Mouse (Mus musculus): ENCODE results near the gene Git2. TPM values are rescaled to one million over a fixed set of nuclear protein-coding genes. Genes with fewer than 3 reads are reported as not detected.

The Git2 gene
- total RNA-seq, 2 experiments from 2014 or later = 42.7 to 43.7 TPM

DNA sequence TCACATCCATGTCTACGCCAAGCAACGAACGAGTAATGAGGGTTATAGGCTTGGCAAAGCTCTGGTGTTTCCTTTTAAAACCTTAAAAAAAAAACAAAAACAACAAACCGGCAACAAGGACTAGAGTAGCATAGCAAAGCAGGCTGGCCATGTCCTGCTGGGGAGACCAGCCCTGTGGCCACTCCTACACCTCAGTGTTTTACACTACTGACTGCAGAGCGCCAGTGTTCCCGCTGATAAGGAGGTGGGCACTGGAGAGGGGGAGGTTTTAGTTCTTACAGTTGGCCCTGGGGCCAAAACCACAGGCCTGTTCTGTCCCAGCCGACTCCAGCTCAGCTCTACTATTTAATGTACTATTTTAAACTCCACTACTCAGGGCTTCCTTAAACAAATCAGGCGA, 32.2 kb upstream of the Git2 start:
- H3K27ac ChIP-seq = no peak overlapping the region
- intact Hi-C loops (cut with DNase I) = no loop called here
- no peak for TF ChIP-seq CTCF (IDR thresholded peaks at IDR 0.05)
- no peak overlapping the region for H3K4me3 ChIP-seq
- DNase-seq (ENCODE audit: extremely low spot score in 1 of 2, low spot score in 2 of 2) = no peak

DNA sequence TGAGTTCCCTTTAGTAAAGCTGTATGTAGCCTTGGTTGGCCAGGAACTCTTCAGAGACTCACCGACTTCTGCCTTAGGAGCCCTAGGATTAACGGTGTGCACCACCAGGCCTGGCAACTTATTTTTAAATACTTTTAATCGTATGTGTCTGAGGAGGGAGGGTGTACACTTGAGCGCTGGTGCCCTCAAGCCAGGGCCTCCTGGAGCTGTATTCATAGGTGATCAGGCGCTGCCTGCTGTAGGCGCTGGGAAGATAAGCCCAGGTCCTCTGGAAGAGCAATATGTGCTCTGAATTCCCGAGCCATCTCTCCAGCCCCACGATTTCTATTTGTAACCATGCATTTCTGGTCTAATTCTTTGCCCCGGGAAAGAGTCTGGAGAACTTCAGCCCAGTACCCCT, 31.7 kb upstream of the Git2 start:
- TF ChIP-seq CTCF (IDR thresholded peaks at IDR 0.05) = no peak
- Histone ChIP-seq H3K27ac (no peak overlapping the region; the same call in 1 of the 2 replicates), H3K4me3 (no peak overlapping the region)
- no peak for DNase-seq (ENCODE audit: extremely low spot score in 1 of 2, low spot score in 2 of 2)
- intact Hi-C loops (cut with DNase I) = no loop called here

DNA sequence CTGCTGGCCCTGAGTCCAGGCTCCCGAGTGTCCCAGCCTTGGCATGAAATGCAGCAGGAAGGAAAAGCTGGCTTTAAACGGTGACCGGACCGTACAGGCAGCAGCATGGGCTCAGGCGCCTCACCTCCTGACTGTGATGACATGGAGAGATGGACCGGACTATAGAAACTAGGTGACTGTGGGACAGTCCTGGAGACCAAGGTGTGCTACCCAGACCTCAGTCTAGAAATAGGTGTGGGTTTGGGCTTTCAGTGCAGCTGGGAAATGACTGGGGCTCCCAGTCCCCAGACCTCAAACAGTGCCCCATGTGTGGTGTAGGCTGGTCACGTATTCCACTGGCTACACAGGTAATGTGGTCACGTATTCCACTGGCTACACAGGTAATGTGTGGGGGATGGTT, 31.3 kb upstream of the Git2 start:
- Histone ChIP-seq H3K4me3 (no peak overlapping the region), H3K27ac (peak overlapping the region; percentile 66; the same call in 1 of the 2 replicates)
- TF ChIP-seq CTCF (IDR thresholded peaks at IDR 0.05) = no peak
- DNase-seq (ENCODE audit: extremely low spot score in 1 of 2, low spot score in 2 of 2) = no peak
- intact Hi-C loops (cut with DNase I) = no loop called here

DNA sequence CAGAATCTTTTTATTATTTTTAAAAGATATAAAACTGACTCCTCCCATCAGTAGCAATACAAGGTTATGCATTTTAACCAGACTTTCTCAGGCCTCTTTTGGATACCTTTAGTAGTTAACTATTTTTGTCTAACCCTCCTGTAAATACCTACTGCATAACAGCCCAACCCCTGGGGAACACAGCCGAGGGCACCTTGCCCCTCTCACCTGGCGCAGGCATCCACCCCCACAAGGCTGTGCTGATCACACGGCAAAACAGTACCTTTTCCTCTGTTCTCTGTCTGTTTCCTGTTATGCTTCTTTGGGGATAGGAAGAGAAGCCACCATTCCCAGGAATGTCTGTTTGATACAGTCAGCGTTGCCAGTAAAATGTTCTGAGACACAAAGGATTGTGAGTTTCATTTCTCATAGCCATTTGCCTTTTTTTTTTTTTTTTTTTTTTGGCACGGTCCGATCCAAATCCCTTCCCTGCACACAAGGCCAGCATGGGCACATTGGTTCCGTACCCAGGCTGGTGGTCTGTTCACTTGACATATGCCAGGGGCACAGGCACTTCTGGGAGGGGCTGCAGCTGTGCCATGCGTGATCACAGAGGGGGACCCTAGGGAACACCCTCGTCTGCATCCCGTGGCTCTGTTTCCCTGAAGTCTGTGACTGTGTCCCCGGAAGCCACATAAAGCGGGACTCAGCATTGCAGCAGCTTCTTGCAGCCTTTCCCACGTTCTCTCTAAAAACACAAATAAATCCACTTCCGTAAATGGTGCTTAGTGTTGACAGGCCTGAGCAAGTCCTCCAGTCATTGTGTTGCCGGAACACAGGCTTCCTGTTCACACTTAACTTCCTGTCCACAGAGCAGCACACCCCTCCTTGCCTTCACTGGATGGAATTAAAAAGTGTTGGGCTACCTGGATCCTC, 30.4 kb upstream of the Git2 start:
- intact Hi-C loops (cut with DNase I) = loop anchor here (2.0 kb wide), 1 partner anchor 31 kb away; the partner anchor contains the start of genes Ankrd13a and Git2
- DNase-seq (ENCODE audit: extremely low spot score in 1 of 2, low spot score in 2 of 2) = no peak
- H3K27ac ChIP-seq = peak overlapping the region; percentile 66
- no peak for TF ChIP-seq CTCF (IDR thresholded peaks at IDR 0.05)
- H3K4me3 ChIP-seq = no peak overlapping the region

DNA sequence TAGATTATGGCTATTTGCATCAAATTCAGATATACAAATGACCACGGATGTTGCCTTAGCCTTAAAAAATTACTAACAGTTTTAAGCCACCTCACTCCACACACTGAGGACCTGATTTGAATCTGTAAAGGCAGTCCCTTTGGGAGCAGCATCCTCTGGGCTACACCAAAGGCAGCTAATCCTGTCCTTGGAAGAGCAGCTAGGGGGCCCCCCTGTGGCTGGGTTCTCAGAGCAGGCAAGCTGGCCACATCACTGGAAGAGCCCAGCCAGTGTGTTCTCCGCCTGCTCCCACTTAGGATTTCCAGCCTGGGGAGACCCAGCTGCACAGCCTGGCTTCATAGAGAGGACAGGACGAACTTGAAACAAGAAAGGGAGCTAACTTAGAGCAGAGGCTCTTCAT, 29.6 kb upstream of the Git2 start:
- H3K27ac ChIP-seq = peak overlapping the region; percentile 66
- intact Hi-C loops (cut with DNase I) = loop anchor here (2.0 kb wide), 1 partner anchor 30 kb away; the partner anchor contains the start of genes Ankrd13a and Git2
- H3K4me3 ChIP-seq = no peak overlapping the region
- peak; percentile 53 to 69 for DNase-seq (ENCODE audit: extremely low spot score in 1 of 2, low spot score in 2 of 2)
- peak; percentile 69 for TF ChIP-seq CTCF (IDR thresholded peaks at IDR 0.05)

DNA sequence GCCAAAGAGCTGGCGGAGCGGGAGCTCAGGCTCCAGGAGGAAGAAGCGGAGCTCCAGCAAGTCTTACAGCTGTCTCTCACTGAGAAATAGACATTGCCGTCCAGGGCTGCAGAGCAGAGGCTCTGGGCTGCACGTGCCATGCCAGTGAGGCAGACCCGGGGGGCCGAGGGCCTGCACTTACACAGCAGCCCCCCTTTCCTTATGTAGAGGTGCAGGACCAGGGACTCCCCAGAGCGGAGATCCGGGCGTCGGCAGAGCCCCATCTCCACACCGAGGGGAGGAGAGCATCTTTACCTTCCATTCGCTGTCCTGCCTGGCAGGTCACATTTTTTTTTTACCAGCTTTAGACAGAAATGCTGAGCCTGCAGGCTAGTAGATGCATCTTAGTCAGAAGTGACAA, 29.0 kb upstream of the Git2 start:
- intact Hi-C loops (cut with DNase I) = loop anchor here (2.0 kb wide), 1 partner anchor 30 kb away; the partner anchor contains the start of genes Ankrd13a and Git2
- Histone ChIP-seq H3K27ac (peak overlapping the region; percentile 54), H3K4me3 (no peak overlapping the region)
- no peak for DNase-seq (ENCODE audit: extremely low spot score in 1 of 2, low spot score in 2 of 2)
- no peak for TF ChIP-seq CTCF (IDR thresholded peaks at IDR 0.05)

DNA sequence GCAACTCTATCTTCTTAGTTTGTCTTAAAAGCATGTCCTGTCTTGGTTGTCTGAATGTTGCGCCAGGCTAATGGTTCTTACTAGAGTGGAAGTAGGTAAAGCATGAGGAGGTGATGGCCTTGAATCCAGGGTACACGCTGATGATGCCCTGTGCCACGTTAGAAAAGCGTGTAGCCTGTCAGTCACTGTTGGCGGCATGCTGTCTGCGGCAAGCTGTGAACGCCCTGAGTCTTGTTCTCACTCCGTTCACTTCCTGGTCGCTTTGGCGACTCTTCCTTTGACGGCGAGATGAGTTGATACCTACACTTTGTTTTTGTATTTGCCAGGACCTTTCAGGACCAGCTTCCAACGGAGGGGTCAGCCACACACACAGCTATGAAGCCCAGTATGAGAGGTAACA, 27.9 kb upstream of the Git2 start:
- H3K27ac ChIP-seq = no peak overlapping the region
- intact Hi-C loops (cut with DNase I) = no loop called here
- DNase-seq (ENCODE audit: extremely low spot score in 1 of 2, low spot score in 2 of 2) = no peak
- no peak for TF ChIP-seq CTCF (IDR thresholded peaks at IDR 0.05)
- H3K4me3 ChIP-seq = no peak overlapping the region

DNA sequence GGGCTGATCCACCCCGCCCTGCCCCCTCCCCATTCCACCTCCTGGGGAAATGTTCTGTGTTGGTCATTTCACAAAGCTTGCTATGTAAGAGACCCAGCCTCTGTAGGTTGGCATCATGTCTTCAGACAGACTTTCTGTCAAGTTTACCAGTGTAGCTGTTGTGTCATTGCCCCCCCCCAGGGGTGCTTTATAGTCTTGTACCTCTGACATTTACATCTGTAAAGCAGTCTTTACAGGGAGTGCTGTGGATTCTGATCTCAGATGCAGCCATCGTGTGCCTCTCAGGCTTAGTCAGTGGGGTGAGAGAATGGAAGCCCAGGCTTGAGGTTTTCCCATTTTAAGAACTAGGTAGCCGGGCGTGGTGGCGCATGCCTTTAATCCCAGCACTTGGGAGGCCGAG, 26.5 kb upstream of the Git2 start:
- intact Hi-C loops (cut with DNase I) = no loop called here
- H3K27ac ChIP-seq = no peak overlapping the region
- no peak for TF ChIP-seq CTCF (IDR thresholded peaks at IDR 0.05)
- no peak overlapping the region for H3K4me3 ChIP-seq
- no peak for DNase-seq (ENCODE audit: extremely low spot score in 1 of 2, low spot score in 2 of 2)

DNA sequence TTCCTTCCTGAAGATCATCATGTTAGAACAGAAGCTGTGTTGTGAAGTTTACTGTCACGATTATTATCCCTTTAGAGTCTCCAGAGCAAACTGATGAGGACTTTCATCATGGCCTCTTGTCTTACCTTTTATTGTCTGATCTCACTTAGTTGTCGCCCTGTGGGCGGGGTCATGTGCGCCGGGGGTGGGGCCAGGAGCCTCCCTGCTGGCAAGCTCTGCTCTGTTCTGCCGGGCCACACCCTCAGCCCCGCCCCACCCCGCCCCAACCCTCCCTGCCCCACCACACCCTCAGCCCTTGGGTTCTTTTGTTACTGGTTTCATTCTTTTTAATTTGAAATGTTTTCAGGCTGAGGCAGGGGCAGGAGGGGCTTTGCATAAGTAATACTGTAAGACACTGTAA, 25.7 kb upstream of the Git2 start:
- no peak for TF ChIP-seq CTCF (IDR thresholded peaks at IDR 0.05)
- Histone ChIP-seq H3K27ac (no peak overlapping the region), H3K4me3 (no peak overlapping the region)
- intact Hi-C loops (cut with DNase I) = no loop called here
- no peak for DNase-seq (ENCODE audit: extremely low spot score in 1 of 2, low spot score in 2 of 2)

DNA sequence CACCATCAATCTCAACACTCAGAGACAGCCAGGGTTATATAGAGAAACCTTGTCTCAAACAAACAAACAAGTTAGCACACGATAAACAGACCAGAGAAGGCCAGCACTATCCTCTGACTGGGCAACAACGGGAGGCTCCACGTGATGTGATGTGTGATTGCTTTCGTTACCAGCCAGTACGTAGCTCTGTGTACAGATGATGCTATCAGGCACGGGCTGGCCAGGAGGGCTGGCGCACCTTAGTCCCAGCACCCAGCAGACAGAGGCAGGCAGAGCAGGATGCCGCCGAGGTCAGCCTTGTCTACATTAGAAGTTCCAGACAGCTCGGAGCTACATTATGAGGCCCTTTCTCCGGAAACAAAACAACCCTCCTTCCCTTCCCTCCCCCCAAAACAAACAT, 24.5 kb upstream of the Git2 start:
- no peak overlapping the region for H3K4me3 ChIP-seq
- intact Hi-C loops (cut with DNase I) = no loop called here
- no peak for TF ChIP-seq CTCF (IDR thresholded peaks at IDR 0.05)
- DNase-seq (ENCODE audit: extremely low spot score in 1 of 2, low spot score in 2 of 2) = no peak
- no peak overlapping the region for H3K27ac ChIP-seq

DNA sequence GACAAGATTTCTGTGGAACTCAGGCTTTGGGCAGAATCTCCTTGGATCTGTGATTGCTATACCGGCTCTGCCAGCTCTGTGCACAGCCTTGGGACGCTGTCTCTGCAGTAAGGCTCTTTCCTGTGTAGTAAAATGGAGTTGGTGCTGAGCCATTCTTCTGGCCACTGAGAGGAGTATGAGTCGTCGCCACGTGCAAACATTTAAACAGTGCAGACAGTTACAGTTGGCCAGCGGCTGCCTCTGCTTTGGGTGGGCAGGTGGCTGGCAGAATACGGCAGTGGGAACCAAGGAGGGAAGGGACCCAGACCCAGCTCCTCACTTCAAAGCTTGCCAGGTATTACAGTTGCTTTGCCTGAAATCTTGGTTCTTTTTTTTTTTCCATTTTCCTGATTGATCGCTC, 21.9 kb upstream of the Git2 start:
- no peak for TF ChIP-seq CTCF (IDR thresholded peaks at IDR 0.05)
- no peak overlapping the region for H3K27ac ChIP-seq
- no peak overlapping the region for H3K4me3 ChIP-seq
- intact Hi-C loops (cut with DNase I) = no loop called here
- DNase-seq (ENCODE audit: extremely low spot score in 1 of 2, low spot score in 2 of 2) = no peak

DNA sequence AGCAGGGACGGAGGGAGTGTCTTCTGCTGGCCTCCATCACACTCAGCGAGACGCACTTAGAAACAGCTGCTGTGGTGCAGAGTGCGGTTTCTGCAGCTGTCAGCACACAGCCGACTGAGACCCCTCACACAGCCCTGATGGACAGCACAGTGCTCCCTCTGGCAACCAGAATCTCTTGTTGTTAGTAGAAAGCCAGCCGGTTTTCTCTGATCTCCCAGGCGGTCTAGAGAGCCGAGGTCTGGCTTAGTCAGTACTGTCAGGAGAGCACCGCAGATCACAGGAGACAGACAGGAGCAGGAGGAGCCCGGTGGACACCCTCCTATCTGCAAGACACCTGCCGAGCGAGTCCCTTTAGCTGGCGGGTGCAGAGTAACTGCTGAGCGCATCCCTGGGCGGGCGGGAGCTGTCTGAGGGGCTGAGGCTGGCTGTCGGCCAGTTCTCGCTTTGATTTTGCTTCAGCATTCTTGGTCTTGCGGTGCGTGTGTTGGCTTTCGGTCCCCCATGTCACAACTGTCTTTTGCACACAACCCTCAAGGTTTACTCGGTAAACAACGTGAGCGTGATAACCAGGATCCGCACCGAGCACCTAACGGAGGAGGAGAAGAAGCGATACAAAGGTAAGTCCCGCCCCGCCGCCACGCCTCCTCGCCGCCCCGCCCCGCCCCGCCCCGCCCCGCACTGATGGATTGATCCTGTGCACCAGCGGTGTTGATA, 21.1 kb upstream of the Git2 start:
- peak in 1 of 2 experiments; percentile 28 for DNase-seq (ENCODE audit: extremely low spot score in 1 of 2, low spot score in 2 of 2)
- intact Hi-C loops (cut with DNase I) = no loop called here
- TF ChIP-seq CTCF (IDR thresholded peaks at IDR 0.05) = no peak
- Histone ChIP-seq H3K4me3 (peak overlapping the region; percentile 39), H3K27ac (peak overlapping the region; percentile 36; the same call in 1 of the 2 replicates)

All from left cerebral cortex, adult 2 months (tissue).